Mouse (Mus musculus) forelimb bud, embryonic 11.5 days (tissue): Measurements from ENCODE around the gene Fam243.

ENCODE experiments used
- DNase-seq: peaks from one replicate; pipeline ENCODE4 v3.0.0-alpha.2; 2012; ENCODE audit warnings: low read depth, low spot score

Gene Fam243

DNA sequence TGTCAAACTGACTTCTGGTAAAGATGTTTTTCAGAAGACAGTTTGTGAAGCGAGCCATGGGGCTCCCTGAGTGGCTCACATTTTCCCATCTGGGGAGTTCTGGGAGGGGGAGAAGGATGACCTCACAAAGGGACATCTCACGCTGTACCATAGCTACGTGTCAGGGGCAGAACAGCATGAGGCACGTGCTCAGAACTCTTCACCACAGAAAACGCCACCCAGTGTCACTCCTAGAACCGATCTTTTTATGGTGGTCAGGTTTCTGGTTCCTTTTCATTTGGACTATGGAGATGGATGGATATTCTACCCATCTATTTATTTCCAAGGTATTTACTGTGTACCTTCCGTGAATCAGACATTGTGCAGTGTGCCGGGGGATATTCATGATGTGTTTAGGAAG lies at the start of gene Fam243:
Fam243 (minus strand) TSS at position 101 of the 400 bp plus-strand sequence.
- DNase-seq: no peak

GRCm38 (mm10) chr16:92369260-92369659 lies 48.0 kb upstream of the Fam243 start:
- DNase-seq: no peak

- no peak for DNase-seq
Observed at GRCm38 (mm10) chr16:92365477-92365876, 44.2 kb upstream of the Fam243 start.

DNA sequence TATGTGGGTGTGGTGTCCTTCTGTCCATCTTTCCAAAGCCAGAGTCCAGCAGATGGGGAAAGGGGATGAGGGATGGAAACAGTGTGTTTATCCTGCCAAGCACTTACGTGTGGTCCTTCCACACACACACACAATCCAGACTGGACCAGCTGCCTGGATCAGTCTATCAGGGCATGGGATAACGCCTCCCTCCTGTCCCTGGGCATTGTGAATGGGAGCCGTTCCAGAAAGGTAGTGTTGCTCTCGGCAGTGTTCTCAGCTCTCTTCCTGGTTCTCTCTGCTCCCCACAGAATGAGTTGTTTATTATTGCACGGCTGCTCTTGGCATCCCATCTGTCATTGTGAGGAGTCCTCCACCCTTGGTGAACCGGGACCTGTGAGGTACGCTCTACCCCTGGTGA lies 39.5 kb upstream of the Fam243 start:
- DNase-seq: no peak

- no peak for DNase-seq
Observed at GRCm38 (mm10) chr16:92359229-92359628, 38.0 kb upstream of the Fam243 start, which contains the start of gene Kcne1. TSS of gene Kcne1 (minus strand) at chr16:92359468.

DNA sequence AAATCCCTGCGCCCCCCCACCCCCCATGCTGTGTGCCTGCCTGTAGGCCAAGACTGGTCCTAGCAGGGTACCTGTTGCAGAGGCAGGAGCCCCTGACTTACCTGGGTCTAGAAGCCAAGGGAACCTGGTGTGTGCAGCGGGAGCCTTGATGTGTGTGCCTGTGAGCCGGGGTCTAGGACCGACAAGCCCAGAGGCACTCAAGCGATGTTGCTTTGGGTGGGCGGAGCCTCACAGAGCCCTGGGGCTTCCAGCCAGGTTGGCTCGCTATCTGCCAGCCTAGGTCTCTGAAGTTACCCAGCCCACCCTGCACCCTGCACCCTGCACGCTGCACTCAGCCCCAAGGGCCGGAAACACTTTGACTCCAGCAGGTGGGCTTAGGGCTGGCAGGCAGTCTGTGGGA lies 37.5 kb upstream of the Fam243 start:
- DNase-seq: no peak

DNA sequence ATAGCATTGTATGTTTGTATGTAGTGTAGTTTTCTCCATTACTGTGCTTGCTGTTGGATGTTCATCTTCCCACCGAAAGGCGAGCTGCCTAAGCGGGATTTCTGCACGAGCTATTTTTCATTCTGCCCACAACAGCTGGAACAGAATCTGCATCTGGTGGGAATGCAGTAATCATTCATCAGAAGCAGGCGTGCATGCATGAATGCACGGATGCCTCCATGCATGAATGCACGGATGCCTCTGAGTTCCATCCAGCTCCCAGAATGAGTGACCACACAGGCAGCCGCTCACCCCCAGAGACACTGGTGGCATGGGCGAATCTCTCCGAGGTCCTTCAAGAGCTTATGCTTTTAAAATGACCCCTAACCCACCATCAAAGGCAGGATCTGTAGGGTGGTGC lies 36.3 kb upstream of the Fam243 start:
- no peak for DNase-seq

GRCm38 (mm10) chr16:92357023-92357422 lies 35.8 kb upstream of the Fam243 start:
- no peak for DNase-seq

DNA sequence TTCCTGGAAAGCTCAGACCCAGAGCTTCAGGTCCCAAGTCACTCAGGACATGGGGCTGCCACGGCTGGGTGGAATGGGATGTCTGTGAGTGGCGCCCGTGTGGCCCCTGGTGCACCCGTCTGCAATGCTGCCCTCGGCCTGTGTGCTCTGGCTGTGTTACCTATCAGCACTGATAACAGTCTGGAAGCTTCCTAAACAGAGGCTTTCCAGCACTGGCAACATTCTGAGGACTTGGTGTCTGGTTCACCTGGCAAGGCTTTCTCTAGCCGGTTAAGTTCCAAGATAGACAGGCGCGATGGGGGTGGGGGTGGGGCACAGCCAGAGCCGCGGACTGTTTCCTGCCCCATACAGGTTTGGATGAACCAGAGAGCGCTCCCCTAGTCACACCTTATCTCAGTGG lies 34.7 kb upstream of the Fam243 start:
- no peak for DNase-seq

GRCm38 (mm10) chr16:92355366-92355765 lies 34.1 kb upstream of the Fam243 start:
- no peak for DNase-seq

DNA sequence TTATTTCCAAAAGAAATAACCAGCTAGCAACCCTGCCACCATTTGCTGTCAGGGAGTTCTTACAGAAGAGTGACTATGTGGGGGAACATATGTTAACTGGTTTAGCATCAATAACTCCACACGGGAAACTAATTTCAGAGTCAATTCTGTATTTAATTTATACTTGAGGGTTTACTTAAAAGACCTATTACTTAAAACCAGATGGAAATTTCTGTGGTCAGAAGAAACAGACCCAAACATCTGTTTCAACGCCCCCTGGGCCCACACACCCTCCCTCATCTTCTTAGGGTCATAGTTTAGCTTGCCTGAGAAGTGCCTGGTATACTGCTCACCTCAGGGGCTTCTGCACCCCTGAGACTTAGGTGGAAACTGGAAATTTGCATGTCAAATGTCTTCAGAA lies 32.7 kb upstream of the Fam243 start:
- DNase-seq: peak; percentile 56

DNA sequence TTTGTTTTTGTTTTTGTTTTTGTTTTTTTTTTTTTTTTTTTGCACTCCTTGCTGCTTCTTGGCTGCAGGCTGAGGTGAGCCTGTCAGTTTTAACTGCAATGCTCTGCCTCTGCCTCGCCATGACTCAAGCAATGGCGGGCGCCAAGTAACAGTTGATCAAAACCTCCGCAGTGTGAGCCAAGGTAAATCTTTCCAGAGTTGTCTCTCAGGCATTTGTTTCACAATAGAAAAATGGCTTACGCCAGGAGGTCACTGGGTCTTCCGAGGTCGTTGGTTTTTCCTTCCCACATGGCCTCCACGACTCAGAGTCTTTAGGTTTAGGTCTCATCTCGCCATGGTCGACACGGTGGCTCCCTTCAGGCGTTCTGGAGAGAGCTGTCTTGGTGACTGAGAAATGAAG lies 32.1 kb upstream of the Fam243 start:
- no peak for DNase-seq

GRCm38 (mm10) chr16:92348941-92349340 lies 27.7 kb upstream of the Fam243 start:
- no peak for DNase-seq

DNA sequence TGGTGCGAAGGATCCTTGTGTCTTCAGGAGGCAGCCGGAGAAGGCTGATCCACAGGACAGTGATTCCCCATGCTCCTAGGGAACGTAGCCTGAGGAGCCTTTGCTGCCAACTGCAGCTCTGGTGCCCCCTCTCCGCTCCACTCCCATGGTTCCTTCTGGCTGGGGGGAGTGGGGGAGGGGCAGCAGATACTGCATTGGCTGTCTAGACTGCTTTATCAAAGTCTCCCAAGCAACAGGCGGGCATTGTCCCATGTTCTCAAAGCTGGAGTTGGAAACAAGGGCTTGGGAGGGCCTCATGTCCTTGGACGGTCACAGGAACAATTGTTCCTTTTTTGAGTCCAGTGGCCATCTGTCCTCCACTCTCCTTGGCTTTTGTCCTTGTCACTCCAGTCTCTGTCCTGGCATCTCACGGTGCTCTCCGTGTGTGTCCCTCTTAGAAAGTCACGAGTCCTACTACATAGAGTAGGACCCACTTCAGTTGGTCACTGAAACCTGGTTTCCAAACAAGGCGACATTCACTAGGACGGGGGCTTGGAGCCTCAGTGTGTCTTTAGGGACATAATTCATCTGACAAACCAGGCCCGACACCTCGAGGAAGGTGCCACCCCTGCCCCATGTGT lies 25.2 kb upstream of the Fam243 start:
- DNase-seq: no peak

DNA sequence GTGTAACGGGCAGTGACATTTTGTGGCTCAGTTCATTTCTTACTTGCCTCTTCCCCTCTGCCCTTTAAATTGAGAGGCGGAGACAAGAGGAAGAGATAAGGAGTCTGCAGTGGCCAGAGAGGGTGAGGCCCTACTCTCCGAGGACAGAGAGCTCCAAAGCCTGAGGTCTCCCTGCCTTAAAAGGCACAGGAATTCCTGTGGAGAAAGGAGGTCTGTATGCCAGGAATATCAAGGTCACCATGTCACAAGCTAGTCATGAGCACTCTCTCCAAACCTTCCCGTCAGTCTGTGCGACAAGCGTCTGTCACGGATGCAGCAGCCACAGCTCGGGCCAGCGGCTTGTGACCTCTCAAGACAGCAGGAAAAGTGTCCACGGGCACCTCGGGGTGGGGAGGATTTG lies 23.9 kb upstream of the Fam243 start:
- no peak for DNase-seq

- DNase-seq: peak; percentile 76
Observed at GRCm38 (mm10) chr16:92340612-92341511, 19.6 kb upstream of the Fam243 start.

DNA sequence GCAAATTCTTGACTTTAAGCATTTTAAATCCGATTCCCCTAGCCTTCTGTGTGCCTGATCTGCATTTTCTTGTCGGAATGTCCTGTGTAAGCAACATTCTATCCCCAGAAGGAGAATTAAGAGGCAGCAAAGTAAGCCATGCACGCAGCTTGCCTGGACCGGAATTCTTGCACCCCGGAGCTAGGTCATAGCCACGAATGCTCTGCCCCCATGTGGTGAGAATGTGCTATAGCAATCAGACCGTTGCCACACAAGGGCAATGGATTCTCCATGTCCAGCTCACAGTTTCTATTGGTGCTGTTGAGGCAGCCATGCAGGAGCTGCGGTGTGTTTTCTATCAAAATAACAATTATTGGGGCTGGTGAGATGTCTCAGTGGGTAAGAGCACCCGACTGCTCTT lies 15.0 kb upstream of the Fam243 start:
- DNase-seq: peak; percentile 91

DNA sequence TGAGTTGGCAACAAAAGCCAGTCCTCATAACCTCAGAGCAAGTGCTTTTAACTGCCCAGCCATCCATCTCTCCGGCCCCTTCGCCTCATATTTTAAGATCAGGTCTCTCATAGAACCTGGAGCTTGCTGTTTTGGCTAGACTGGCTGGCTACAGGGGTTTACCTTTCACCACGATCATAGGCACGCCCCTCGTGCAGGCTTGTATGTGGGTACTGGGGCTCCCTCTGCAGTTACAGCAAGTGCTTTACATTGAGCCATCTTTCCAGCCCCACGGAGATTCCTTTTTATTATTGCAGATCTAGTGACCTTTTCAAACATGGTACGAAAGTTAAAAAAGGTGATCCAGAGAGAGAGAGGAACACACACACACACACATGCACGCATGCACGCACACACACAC lies 13.4 kb upstream of the Fam243 start:
- no peak for DNase-seq

- DNase-seq: no peak
Observed at GRCm38 (mm10) chr16:92330966-92331365, 9.7 kb upstream of the Fam243 start.

- no peak for DNase-seq
Observed at GRCm38 (mm10) chr16:92327911-92328310, 6.7 kb upstream of the Fam243 start.

DNA sequence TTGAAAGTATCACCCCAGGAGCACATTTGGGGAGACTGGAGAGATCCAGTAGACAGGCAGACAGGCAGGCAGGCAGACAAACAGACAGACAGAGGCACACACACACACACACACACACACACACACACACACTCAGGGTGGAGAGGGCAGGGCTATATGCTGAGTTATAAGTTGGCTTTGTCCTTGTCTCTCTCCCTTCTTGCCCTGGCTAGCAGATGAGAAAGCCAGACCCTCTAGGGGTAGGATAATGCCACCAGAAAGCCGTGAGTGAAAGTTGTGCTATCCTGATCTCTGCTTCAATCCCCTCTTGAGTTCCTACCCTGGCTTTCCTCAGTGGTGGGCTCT lies 3.8 kb upstream of the Fam243 start:
- no peak for DNase-seq

DNA sequence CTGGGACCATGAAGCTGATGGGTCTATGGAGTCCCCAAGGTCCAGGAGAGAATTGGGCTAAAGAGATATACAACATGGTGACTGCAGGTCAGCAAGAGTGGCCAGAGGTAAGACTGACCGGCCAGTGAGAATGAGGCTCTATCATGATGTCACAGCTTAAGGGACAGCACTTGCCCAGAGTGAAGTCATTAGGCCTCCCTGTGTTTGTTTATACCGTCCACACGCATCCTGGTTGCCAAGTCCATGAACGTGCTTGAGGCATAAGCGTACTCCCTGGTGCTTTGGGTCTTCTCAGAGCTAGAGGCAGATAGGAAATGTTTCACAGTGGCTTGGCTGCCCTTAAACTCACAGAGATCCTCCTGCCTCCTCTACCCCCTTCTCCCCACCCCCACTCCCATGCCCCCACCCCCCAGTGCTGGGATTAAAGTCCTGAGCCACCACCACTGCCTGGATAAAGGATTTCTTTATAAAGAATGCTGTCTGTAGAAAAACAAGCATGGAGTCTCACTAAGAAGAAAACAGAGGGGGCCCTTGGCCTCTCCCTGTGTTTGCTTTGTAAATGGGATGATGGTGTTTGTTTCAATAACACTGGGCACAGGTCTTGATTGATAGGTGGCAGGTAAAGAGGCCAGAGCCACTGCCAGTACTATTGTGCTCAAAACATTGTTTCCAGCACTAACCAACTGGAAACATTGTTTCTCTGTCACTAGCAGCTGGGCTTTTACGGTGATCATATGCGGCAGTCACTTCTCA lies 3.2 kb upstream of the Fam243 start:
- DNase-seq: no peak
